Mouse (Mus musculus) lung, postnatal 14 days (tissue): ENCODE data around the gene Homer3.
A peak's percentile ranks its signal among the peaks of the same experiment; 100 is the strongest.

Experiments
- DNase-seq: peaks from one replicate; pipeline ENCODE4 v3.0.0; 2021

The Homer3 gene

DNA sequence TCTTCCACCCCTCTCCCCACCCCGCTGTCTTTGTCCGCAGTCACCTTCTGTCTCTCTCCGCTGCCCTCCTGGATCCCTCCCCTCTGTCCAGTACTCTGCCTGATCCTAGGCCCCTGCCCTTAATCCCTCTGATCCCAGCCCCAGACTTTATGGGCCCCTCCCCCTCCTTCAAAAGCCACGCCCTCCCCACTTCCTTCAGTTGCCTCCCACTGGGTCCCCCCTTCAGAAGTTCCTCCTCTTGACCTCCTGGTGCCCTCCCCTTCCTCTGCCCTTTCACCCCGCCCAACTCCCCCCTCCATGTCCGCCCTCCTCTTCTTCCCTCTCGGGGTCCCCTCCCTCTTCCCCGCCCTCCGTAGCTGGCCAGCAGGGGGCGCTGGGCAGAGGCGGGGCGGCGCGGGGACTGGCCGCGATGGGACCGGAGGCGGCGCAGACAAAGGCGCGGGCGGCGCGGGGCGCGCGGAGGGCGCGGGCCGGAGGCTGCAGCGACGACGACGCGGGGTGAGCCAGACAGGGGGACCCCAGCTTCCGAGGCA is at the start of gene Homer3:
TSS of gene Homer3 (plus strand) at position 225 of the 533 bp plus-strand sequence.
- peak; percentile 94 for DNase-seq

DNA sequence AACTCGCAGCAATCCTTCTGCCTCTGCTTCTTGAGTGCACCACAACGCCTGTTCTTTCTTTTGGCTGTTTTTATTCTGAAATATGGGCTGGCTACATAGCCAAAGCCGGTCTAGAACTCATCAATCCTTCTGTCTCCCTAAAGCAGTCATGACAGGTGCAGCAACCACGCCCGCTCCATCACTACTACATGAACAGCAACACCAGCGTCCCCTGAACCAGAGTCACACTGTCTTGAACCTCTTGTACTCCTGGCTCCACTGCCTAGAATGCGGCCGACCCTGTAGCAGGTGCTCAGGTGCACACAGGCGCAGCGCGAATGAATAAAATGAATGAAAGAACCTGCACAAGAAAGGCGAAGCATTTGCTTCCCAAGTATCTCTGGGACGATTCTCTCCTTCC is 49.0 kb upstream of the Homer3 start:
- no peak for DNase-seq

DNA sequence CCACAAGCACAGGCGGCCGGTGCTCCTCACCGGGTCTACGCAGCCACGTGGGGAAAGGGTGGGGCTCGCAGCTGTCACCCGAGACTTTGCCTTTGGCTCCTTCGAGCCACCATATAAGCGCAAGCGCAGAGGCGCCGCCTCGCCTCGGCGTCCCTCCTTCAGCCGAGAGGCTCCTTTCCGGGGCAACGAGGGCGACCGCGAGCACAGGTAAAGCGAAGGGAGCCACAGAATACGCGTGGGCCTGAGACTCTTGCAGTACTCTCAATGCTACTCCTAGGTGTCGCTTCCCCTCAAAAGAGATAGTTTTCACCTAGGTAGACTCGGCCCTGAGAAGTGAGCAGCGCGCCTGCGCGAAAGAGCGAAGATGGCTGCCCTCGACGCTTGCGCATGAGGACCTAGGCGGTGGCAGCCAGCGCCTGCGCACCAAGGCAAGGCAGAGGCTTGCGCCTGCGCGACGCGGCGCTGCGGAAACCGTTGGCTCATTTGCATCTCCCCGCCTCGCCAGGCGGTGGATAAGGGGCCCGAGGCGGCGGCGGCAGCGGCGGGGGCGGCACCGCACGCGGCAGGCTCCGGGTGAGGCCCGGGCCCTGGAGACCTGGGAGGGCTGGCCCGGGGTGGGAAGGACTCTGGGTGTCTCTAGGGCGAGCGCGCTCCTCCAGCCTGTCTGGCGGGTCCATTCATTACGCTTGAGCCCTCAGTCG is 48.4 kb upstream of the Homer3 start, which contains the start of the genes Sugp2 and Armc6:
TSS of gene Sugp2 (plus strand) at position 147 of the 701 bp plus-strand sequence.
TSS of gene Armc6 (minus strand) at position 387 of the 701 bp plus-strand sequence.
- DNase-seq, result peak; percentile 96

DNA sequence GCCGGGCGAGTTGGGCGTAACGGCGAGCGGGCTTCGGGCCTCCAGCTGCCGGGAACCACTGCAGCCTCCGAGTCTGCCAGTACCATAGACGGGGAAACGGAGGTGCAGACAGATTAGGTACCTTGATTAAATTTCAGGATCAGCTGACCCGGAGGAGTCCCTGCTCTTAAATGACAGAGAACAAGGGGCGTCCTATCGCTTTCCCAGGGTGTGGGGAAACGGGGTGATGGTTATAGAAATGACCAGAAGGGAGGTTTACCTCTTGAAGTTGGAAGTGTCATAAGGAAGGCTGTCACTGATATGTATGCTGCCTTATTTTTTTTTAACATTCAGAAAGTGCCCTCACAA is 47.9 kb upstream of the Homer3 start:
- DNase-seq, result no peak

DNA sequence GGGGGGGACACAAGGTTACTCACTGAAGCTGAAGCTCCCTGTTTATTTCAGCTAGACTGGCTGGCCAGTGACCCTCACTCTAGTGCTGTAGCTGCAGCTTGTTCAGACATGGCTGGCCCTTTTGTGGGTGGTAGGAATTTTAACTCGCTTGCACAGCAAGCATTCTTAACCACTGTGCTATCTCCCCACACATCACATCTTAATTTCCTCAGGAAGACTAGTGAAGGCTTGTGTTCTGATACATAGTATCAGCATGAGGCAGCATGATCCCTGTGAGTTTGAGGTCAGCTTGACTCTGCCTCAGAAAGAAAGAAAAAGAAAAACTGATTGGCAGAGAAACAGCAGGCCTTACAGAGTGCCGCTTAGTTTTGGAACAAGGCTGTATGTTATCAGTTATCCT is 44.8 kb upstream of the Homer3 start:
- no peak for DNase-seq

DNA sequence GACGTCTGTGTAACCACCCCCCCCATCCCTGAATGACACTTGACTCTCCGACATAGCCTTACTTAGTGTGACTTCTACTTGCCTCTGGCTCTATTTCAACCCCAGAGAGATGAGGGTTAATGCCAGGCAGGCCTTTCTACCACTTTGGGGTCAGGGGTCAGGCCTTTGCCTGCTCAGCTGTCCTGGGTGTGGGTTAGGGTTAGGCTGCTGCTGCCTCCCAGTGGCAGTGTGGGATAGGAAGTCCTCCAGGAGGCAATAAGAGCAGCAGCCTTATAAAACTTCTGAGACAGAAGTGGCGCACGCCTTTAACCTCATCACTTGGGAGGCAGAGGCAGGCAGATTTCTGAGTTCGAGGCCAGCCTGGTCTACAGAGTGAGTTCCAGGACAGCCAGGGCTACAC is 42.0 kb upstream of the Homer3 start:
- peak; percentile 42 for DNase-seq

DNA sequence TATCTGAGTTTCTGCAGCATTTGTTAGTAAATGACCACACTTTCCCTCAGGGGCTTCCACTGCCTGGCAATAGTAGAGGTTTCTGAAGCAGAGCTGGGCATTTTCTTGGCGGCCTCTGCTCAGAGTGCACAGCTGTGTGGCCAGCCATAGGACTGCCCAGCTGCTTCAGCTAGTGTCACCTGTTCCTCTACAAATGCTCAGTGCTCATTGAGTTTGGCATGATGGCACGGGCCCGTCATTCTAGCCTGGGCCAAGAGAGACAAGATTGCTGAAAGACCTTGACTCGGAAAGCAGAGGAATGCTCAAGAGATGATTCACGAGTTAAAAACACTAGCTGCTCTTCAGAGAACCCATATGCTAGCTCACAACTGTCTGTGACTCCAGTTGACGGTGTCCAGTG is 36.0 kb upstream of the Homer3 start:
- no peak for DNase-seq

DNA sequence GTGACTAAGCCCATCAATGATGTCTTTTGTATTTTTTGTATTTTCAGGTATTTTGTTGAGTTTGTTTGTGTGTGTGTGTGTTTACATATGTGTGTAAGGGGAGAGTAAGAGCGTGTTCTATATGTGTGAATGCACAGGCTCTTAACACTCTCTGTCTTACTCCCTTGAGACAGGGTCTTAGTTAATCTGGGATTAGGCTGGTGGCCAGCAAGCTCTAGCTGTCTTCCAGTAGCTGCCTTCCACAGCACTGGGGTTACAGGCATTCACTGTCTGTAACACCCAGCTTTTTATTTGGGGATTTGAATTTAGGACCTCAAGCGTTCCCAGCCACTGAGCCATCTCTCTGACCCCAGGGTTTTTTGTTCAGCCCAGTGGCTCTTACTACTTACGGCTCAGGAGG is 34.8 kb upstream of the Homer3 start:
- DNase-seq, result no peak

DNA sequence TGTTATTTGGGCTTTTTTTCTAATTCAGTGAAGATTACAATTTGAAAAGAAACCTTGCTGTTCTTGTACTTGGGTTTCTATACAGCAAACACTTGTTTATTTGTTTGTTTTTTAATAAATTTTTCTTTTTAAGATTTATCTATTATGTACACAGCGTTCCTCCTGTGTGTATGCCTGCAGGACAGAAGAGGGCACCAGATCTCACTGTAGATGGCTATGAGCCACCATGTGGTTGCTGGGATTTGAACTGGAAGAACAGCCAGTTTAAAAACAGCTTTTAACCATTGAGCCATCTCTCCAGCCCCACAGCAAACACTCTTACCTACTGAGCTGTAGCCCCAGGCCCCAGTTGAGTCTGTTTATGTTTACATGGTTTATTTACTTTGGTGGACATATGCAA is 28.0 kb upstream of the Homer3 start:
- DNase-seq, result no peak

DNA sequence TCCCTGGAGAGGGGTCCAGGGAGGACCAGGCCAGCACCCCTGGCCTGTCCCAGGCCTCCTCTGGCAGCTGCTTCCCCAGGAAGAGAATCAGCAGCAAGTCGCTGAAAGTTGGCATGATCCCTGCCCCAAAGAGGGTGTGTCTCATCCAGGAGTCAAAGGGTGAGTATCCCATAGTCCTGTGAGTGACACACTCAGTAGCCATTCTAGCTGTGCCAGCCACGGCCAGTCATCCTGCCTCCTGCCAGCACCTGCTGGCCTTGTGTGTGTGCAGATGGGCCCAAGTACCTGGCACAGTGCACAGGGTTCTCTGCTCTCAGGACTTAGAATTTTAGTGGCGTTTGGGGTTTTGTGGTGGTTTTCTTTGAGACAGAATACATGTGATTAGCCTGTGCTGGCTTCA is 25.2 kb upstream of the Homer3 start:
- no peak for DNase-seq

DNA sequence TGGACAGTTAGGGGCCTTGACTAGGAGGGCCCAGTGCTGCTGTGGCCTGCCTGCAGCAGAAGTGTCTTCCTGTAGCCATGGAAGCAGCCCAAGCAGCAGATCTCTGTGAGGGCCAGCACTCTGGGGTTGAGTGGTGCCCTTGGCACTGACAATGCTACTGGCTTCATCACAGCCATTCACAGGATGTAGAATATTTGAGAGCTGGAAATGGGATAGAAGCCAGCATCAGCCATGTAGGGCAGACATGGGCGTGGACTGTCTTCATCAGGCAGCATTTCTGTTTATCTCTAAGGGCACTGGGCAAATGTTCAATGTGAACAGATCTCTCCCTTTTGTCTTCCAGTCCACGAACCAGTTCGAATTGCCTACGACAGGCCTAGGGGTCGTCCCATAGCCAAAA is 24.0 kb upstream of the Homer3 start:
- peak; percentile 35 for DNase-seq

DNA sequence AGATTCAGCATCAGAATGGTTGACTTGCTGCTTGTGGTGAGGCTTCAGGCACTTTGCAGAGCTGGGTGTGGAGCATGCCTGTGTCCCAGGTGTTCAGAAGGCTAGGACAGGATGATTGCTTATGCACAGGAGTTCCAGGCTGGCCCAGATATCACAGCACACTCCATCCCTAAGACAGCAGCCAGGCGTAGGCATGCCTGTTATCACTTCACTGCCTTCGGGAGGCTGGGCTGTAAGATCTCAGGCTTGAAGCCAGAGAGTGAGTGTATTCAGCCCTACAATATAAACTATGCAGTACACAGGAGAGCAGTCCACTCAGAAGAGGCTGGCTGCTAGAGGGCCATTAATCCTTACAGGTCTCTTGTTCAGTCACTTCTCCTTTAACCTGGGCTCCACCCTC is 23.6 kb upstream of the Homer3 start:
- no peak for DNase-seq

DNA sequence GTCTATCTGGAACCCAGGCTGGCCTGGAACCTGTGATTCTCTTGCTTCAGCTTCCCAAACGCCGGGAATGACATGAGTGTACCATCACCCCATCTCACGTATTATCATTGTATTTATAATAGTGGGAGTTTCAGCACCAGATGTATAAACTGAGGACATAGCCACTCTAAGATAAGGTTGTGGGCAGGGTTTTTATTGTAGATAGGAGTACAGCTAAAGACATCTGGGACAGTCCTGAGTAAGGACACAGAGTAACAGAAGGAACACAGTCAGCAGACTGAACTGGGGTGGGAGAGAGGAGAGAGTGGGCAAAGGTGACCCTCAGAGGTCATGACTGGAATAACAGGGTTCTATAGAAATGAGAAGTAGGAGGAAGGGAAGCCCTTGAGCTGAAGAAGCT is 15.0 kb upstream of the Homer3 start:
- no peak for DNase-seq

DNA sequence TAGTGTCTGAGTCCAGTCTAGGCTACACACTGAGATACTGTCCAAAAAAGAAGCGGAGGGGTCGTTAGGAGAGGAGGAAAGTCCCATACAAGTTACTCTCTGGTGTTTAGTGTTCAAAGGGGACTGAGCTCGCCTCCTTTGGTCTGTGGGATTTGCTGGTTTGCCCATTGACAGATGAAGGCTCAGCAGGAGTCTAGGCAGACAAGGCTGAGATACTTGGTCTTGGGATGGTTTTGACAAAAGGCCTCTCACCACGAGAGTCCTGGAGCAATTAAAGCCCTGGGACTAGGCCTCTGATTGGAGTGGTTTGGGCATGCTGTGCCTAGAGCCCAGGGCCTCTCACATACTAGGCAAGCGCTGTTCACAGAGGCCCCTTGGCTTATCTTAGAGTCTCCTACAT is 14.3 kb upstream of the Homer3 start:
- DNase-seq, result no peak

DNA sequence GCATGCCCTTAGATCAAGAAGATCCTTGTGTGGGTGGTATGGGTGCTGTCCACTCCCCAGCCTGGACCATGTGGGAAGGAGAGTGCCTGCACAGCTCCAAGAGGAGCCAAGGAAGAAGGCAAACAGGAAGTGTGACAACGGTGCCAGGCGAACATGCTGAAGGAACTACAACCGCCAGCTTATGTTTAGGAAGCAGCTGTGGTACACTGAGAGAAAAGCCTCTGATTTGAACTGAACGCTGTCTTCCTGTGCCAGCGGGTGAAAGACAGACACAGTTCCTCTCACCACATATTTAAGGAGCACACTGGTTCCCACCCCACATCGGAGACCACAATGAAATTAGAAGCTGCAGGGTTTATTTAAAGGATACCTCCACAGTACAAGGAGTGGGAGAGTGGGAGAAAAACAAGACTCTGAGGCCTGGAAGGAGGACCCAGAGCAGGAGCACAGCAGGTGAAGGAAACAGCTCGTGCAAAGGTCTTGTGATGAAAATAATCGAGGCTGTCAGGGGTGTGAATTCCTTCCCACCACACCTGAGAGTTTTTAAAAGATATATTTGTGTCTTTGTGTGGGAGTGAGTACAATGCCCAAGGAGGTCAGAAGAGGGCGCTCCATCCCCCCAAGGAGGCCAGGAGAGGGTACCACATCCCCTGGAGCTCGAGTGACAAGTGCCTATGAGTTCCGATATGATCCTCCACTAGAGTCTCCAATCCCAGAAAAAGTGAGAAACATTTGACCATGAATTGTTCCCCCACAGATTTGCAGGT is 13.6 kb upstream of the Homer3 start:
- peak; percentile 66 for DNase-seq

DNA sequence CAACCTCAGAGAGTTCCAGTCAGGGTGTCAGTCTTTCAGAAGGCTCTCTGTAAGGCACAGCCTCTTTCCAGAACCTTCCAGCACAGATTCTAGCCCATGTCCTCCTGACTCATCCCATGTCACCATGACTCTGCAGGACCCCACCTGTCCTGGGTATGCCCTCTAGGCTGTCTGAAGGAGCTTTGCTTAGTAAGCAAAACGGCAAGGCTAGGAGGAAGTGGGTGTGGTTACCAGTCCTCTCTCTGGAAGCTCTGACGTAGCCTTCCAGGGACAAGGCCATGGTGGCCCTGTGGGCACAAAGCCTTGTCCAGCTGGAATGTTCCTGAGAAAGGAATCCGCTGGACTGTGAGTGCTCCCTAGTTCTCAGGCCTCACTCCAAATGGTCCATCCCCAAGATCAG is 9.7 kb upstream of the Homer3 start:
- peak; percentile 41 for DNase-seq

DNA sequence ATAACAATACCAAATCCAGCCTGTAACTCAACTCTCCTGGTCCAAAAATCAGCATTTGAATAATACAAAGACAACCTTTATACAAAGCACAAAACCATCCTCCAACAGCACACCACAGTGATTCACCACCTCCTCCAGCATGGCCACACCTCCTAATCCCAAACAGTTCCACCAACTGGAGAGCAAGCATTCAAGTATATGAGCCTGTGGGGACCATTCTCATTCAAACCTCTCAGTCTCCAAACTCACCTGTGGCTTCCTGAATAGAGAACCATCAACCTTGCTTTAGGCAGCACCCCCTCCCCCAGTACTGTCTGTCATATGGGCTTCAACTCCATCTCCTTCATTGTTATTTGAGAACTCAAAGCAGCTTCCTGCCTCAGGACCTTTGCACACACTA is 8.3 kb upstream of the Homer3 start:
- no peak for DNase-seq

DNA sequence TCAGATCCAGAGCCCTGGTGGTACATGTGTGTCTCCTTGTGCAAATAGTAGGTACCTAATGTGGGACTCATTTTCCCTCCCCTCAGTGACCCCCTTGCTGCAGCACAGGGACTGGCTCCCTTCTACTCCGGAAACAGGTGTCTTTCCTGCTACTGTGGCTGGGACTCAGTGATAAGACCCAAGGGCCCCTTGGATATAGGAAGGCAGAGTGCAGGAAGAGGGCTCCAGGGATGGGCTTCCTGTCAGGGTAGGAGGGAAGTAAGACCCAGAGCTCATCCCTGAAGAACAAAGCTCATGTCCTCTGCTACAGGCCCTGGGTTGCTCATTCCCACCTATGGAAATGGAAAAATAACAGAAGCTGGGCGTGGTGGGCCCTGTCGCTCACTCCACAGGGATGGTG is 6.2 kb upstream of the Homer3 start:
- peak; percentile 51 for DNase-seq

DNA sequence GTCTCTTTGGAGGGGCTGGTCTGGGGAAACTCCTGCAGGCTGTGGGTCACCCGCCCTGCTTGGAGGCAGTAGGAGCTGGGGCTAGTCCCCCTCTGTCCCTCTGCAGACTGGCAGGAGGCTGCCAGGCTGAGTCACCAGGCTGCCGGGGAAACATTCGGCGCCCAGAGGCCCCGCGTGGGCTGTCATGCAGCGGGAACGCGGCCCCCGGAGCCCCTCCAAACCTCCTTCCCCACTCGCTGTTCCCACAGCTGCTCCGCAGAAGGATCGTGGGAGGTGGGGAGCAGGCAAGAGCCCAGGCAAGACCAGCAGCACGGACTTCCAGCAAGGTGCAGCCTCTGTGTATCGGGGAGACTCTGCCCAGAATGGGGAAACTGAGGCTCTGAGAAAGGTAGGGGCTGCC is 4.5 kb upstream of the Homer3 start:
- no peak for DNase-seq

DNA sequence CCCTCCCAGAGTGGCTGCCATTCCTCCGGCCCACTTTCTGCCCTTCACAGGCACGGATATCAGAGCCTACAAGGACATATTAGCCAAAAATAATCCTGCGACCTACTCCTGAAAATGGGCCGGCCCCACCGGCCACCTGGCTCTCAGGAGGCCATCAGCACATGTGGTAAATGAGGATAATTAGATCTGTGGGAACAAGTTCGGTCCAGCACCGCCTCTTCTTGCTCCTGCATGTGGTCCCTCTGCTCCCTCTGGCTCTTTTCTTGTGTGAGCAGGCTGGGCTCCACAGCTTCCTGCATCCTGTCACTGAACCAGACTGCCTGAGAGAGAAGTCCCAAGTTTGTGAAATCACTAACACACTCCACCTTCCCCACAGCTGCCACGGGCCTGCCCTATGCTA is 3.4 kb upstream of the Homer3 start:
- no peak for DNase-seq

DNA sequence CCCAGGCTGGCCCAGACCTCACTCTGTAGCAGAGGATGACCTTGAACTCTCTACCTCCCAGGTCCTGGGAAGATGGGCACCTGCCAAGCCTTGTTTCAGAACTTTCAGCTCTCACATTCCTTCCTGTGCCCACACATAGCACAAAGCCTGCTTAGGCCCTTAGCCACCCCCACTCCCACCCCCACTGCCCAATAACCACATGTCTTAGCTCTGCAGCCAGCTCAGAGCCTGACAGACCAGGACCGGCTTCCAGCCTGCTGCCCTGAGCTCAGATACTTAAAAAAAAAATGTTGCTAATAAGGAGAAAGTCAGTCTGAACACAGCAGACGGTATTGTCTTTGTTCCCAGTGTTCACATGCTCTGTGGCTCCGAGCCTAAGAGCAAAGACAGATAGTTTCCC is 1.6 kb upstream of the Homer3 start:
- DNase-seq, result no peak

DNA sequence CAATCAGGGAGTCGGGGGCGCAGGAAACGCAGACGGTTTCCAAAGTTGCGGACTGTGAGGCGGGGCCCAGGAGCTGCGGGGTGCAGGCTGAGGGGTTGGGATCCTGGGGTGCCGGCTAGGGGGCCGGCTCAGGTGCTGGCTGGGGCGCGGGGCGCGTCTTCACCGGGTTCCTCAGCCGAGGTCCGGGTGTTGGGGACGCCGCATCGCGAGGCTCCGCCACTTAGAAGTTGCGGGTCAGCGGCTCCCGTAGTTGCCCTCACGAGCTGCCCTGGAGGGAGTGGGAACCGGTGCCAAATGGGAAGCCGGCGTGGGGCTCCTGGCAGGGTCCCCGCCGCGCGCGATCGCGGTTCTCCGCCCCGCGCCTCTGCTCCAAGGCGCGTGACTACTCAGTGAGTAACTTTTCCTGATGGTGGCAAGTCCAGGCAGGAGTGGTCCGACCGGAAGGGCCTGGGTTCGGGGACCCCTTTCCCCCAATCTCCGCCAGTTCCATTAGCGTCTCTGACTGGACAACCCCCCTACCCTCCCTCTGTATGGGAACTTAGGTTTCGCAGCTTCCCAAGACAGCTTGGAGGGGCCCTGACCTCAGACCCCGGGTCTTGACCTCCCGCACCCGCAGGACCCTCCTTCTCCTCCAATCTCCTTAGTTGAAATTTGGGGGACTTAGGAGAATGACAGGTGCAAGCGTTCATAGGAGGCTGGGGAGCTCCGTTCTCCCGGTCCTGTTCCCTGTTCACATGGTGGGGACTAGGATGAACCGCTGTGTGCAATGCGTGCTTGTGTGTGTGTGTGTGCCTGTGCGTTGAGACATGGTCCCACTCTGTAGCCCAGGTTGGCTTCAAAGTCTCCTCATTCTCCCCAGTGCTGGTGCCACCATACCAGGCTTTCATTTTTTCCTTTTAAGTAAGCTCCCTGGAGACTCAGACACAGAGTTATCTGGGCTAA is 780 bp downstream of the Homer3 start:
- DNase-seq, result peak; percentile 41

DNA sequence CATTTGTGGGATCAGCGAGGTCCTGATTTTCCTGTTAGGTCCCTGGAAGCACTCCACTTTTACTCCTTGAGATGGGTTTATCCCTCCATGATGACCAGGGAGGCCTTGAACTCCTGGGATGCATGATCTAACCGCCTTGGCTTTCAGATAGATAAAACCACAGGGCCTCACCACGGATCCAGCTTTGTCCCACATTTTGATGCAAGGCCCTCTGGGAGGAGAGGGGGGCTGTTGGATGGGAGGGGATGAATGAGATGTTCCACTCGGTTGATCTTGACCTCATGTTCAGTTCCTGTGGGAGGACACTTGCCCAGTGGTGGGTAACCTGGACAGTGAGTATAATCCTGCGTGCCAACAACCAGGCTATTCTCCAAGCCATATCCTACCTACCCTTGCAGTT is 1.8 kb downstream of the Homer3 start:
- DNase-seq, result no peak
